Mouse (Mus musculus): ENCODE results near the gene Acsl5. TPM values are rescaled to one million over a fixed set of nuclear protein-coding genes. Genes with fewer than 3 reads are reported as not detected.

Gene Acsl5
- polyA plus RNA-seq, 2 experiments: 13.6 to 42.8 TPM

- DNase-seq (ENCODE audit: low spot score): no peak
- TF ChIP-seq POLR2A (IDR thresholded peaks at IDR 0.05; ENCODE audit: borderline replicate concordance, extremely low read depth, insufficient read depth, insufficient read length): no peak
- no peak overlapping the region for H3K4me3 ChIP-seq (replicated peaks; ENCODE audit: low read length)
- 81% methylated on average over 6 of the region's 6 CpGs for WGBS
- H3K27me3 ChIP-seq (ENCODE audit: control insufficient read depth, insufficient read depth, low read length): no peaks in the 10 kb centered on the region
- H3K27ac ChIP-seq (replicated peaks; ENCODE audit: low read depth, low read length): no peak overlapping the region
- H3K9me3 ChIP-seq (ENCODE audit: control insufficient read depth, low read length): no peaks in the 10 kb centered on the region
- ATAC-seq (ENCODE audit: low FRiP score, low read depth): no peak
- no peaks in the 10 kb centered on the region for H3K36me3 ChIP-seq (ENCODE audit: control insufficient read depth, insufficient read depth, low read length)
- no peak overlapping the region for H3K4me2 ChIP-seq (replicated peaks; ENCODE audit: low read depth, low read length, severe bottlenecking)
- no peak overlapping the region for H3K9ac ChIP-seq (ENCODE audit: low read depth, low read length, severe bottlenecking)
- H3K4me1 ChIP-seq (ENCODE audit: control insufficient read depth, insufficient read depth, low read length): no peaks in the 10 kb centered on the region
Observed at GRCm38 (mm10) chr19:55239766-55240426, 11.8 kb upstream of the Acsl5 start.

GRCm38 (mm10) chr19:55241186-55241645, 10.5 kb upstream of the Acsl5 start, which contains the start of gene Gucy2g:
TSS of gene Gucy2g (minus strand) at chr19:55241236.
- ATAC-seq (ENCODE audit: low FRiP score, low read depth): no peak
- H3K27me3 ChIP-seq (ENCODE audit: control insufficient read depth, insufficient read depth, low read length): no peaks in the 10 kb centered on the region
- no peak for DNase-seq (ENCODE audit: low spot score)
- WGBS: 77% methylated on average over 6 of the region's 6 CpGs
- no peak within 1 kb of the TSS for H3K4me2 ChIP-seq (replicated peaks; ENCODE audit: low read depth, low read length, severe bottlenecking)
- H3K9me3 ChIP-seq (ENCODE audit: control insufficient read depth, low read length): no peaks in the 10 kb centered on the region
- no peaks in the 10 kb centered on the region for H3K4me1 ChIP-seq (ENCODE audit: control insufficient read depth, insufficient read depth, low read length)
- H3K27ac ChIP-seq (replicated peaks; ENCODE audit: low read depth, low read length): no peak within 1 kb of the TSS
- no peak within 1 kb of the TSS for H3K4me3 ChIP-seq (replicated peaks; ENCODE audit: low read length)
- no peaks in the 10 kb centered on the region for H3K36me3 ChIP-seq (ENCODE audit: control insufficient read depth, insufficient read depth, low read length)
- TF ChIP-seq POLR2A (IDR thresholded peaks at IDR 0.05; ENCODE audit: borderline replicate concordance, extremely low read depth, insufficient read depth, insufficient read length): no peak
- H3K9ac ChIP-seq (ENCODE audit: low read depth, low read length, severe bottlenecking): no peak within 1 kb of the TSS

GRCm38 (mm10) chr19:55244791-55245231, 6.9 kb upstream of the Acsl5 start:
- Histone ChIP-seq H3K4me2 (replicated peaks; ENCODE audit: low read depth, low read length, severe bottlenecking) (no peak overlapping the region), H3K27ac (replicated peaks; ENCODE audit: low read depth, low read length) (no peak overlapping the region), H3K36me3 (ENCODE audit: control insufficient read depth, insufficient read depth, low read length) (no peaks in the 10 kb centered on the region), H3K4me3 (replicated peaks; ENCODE audit: low read length) (no peak overlapping the region), H3K4me1 (ENCODE audit: control insufficient read depth, insufficient read depth, low read length) (no peaks in the 10 kb centered on the region), H3K9ac (ENCODE audit: low read depth, low read length, severe bottlenecking) (no peak overlapping the region), H3K27me3 (ENCODE audit: control insufficient read depth, insufficient read depth, low read length) (no peaks in the 10 kb centered on the region), H3K9me3 (ENCODE audit: control insufficient read depth, low read length) (no peaks in the 10 kb centered on the region)
- WGBS: 15% methylated on average over 7 of the region's 7 CpGs
- ATAC-seq (ENCODE audit: low FRiP score, low read depth) (no peak), DNase-seq (ENCODE audit: low spot score) (peak; percentile 25)
- TF ChIP-seq POLR2A (IDR thresholded peaks at IDR 0.05; ENCODE audit: borderline replicate concordance, extremely low read depth, insufficient read depth, insufficient read length): no peak

GRCm38 (mm10) chr19:55247563-55247962, 4.2 kb upstream of the Acsl5 start:
- no peaks in the 10 kb centered on the region for H3K9me3 ChIP-seq (ENCODE audit: control insufficient read depth, low read length)
- H3K27me3 ChIP-seq (ENCODE audit: control insufficient read depth, insufficient read depth, low read length): no peaks in the 10 kb centered on the region
- H3K9ac ChIP-seq (ENCODE audit: low read depth, low read length, severe bottlenecking): no peak overlapping the region
- H3K4me3 ChIP-seq (replicated peaks; ENCODE audit: low read length): no peak overlapping the region
- TF ChIP-seq POLR2A (IDR thresholded peaks at IDR 0.05; ENCODE audit: borderline replicate concordance, extremely low read depth, insufficient read depth, insufficient read length): no peak
- ATAC-seq (ENCODE audit: low FRiP score, low read depth) (no peak), DNase-seq (ENCODE audit: low spot score) (no peak)
- H3K4me1 ChIP-seq (ENCODE audit: control insufficient read depth, insufficient read depth, low read length): no peaks in the 10 kb centered on the region
- H3K4me2 ChIP-seq (replicated peaks; ENCODE audit: low read depth, low read length, severe bottlenecking): no peak overlapping the region
- no peaks in the 10 kb centered on the region for H3K36me3 ChIP-seq (ENCODE audit: control insufficient read depth, insufficient read depth, low read length)
- H3K27ac ChIP-seq (replicated peaks; ENCODE audit: low read depth, low read length): no peak overlapping the region
- 77% methylated on average over 5 of the region's 5 CpGs for WGBS

DNA sequence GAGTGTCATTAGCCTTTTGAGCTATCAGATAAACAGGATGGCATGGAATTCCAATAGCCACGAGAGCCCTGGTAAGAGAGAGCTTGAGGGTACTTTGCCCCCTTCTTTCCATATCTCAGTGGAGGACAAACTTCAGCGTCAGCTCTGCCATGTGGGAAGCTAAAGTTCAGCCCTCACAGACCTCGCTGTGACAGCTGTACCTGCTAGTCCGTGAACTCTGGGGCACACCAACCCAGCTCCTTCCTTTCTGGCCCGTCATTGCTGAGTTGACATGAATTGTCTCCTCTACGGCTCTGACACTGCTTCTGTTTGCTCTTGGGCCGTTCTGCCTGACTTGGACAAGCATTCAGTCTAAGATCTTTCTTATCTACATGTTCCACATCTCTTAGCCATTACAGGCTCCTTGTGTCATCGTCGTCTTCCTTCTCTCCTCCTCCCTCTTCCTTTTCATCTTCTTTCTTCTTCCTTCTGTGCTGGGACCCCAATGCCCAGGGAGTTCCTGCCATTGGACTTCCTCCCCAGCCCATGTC, 3.7 kb upstream of the Acsl5 start:
- no peak overlapping the region for H3K4me2 ChIP-seq (replicated peaks; ENCODE audit: low read depth, low read length, severe bottlenecking)
- DNase-seq (ENCODE audit: low spot score) (no peak), ATAC-seq (ENCODE audit: low FRiP score, low read depth) (no peak)
- H3K4me3 ChIP-seq (replicated peaks; ENCODE audit: low read length): no peak overlapping the region
- no peaks in the 10 kb centered on the region for H3K27me3 ChIP-seq (ENCODE audit: control insufficient read depth, insufficient read depth, low read length)
- H3K9me3 ChIP-seq (ENCODE audit: control insufficient read depth, low read length): no peaks in the 10 kb centered on the region
- H3K36me3 ChIP-seq (ENCODE audit: control insufficient read depth, insufficient read depth, low read length): no peaks in the 10 kb centered on the region
- H3K4me1 ChIP-seq (ENCODE audit: control insufficient read depth, insufficient read depth, low read length): no peaks in the 10 kb centered on the region
- no peak overlapping the region for H3K27ac ChIP-seq (replicated peaks; ENCODE audit: low read depth, low read length)
- WGBS: 72% methylated on average over 9 of the region's 9 CpGs
- no peak for TF ChIP-seq POLR2A (IDR thresholded peaks at IDR 0.05; ENCODE audit: borderline replicate concordance, extremely low read depth, insufficient read depth, insufficient read length)
- no peak overlapping the region for H3K9ac ChIP-seq (ENCODE audit: low read depth, low read length, severe bottlenecking)
